Mouse (Mus musculus) lung, postnatal 36 days (tissue): ENCODE data around the gene Lrrc45.
"Not testable (repeated sequence)": the region's sequence is repeated elsewhere in the genome, so short reads cannot be mapped to it uniquely, and the experiment has no call there.

Experiments used
- DNase-seq: peaks from one replicate; pipeline ENCODE4 v3.0.0; 2022; ENCODE audit warnings: mixed read lengths

Gene Lrrc45

GRCm38 (mm10) chr11:120713580-120714518, at the start of gene Lrrc45, which contains the start of gene Cenpx:
Gene Lrrc45, plus strand, starts transcription at chr11:120713925.
Gene Cenpx, minus strand, starts transcription at chr11:120713738.
- DNase-seq: peak; percentile 100

GRCm38 (mm10) chr11:120665406-120665805, 48.3 kb upstream of the Lrrc45 start:
- DNase-seq: peak; percentile 72

- no peak for DNase-seq
These were observed 47.1 kb upstream of the Lrrc45 start for GRCm38 (mm10) chr11:120666617-120667016.

GRCm38 (mm10) chr11:120672687-120673593, 40.8 kb upstream of the Lrrc45 start, which contains the start of gene Aspscr1:
Gene Aspscr1, plus strand, starts transcription at chr11:120672973.
- DNase-seq: peak; percentile 97

GRCm38 (mm10) chr11:120673594-120674122, 40.1 kb upstream of the Lrrc45 start:
- DNase-seq: no peak

GRCm38 (mm10) chr11:120675875-120676274, 37.9 kb upstream of the Lrrc45 start:
- not testable (repeated sequence) for DNase-seq

- no peak for DNase-seq
These were observed 36.8 kb upstream of the Lrrc45 start for GRCm38 (mm10) chr11:120676951-120677350.

GRCm38 (mm10) chr11:120679909-120680308, 33.8 kb upstream of the Lrrc45 start:
- DNase-seq: peak; percentile 66

GRCm38 (mm10) chr11:120682683-120683082, 31.0 kb upstream of the Lrrc45 start:
- no peak for DNase-seq

GRCm38 (mm10) chr11:120683536-120683935, 30.2 kb upstream of the Lrrc45 start:
- DNase-seq: no peak

GRCm38 (mm10) chr11:120684086-120684485, 29.6 kb upstream of the Lrrc45 start:
- no peak for DNase-seq

- DNase-seq: peak; percentile 80
These were observed 29.1 kb upstream of the Lrrc45 start for GRCm38 (mm10) chr11:120684660-120685059.

GRCm38 (mm10) chr11:120686650-120687272, 27.0 kb upstream of the Lrrc45 start:
- DNase-seq: peak; percentile 75

- no peak for DNase-seq
These were observed 24.4 kb upstream of the Lrrc45 start for GRCm38 (mm10) chr11:120689365-120689764.

- peak; percentile 39 for DNase-seq
These were observed 21.2 kb upstream of the Lrrc45 start for GRCm38 (mm10) chr11:120692471-120693011.

- DNase-seq: no peak
These were observed 20.3 kb upstream of the Lrrc45 start for GRCm38 (mm10) chr11:120693461-120693860.

GRCm38 (mm10) chr11:120695184-120695583, 18.5 kb upstream of the Lrrc45 start:
- DNase-seq: peak; percentile 28

GRCm38 (mm10) chr11:120695641-120696040, 18.1 kb upstream of the Lrrc45 start:
- no peak for DNase-seq

- DNase-seq: no peak
These were observed 17.2 kb upstream of the Lrrc45 start for GRCm38 (mm10) chr11:120696568-120696967.

GRCm38 (mm10) chr11:120697741-120698140, 16.0 kb upstream of the Lrrc45 start:
- DNase-seq: peak; percentile 77

GRCm38 (mm10) chr11:120703696-120704454, 9.8 kb upstream of the Lrrc45 start:
- peak; percentile 34 for DNase-seq
